Mouse (Mus musculus) skeletal muscle tissue, postnatal 0 days (tissue): ENCODE results near the gene Phkg1. TPM values are rescaled to one million over a fixed set of nuclear protein-coding genes. Genes with fewer than 3 reads are reported as not detected.

Experiments used
- polyA plus RNA-seq: library from polyadenylated mRNA; unstranded; fragments of >200 nt; fragmentation: Nextera tagmentation; extraction: Ambion mirVana; gene quantifications from 2 replicates; pipeline ENCODE4 v1.2.1, GENCODE M21; 2015

Phkg1 gene
- polyA plus RNA-seq, result 26.0 and 30.5 TPM in 2 replicates

DNA sequence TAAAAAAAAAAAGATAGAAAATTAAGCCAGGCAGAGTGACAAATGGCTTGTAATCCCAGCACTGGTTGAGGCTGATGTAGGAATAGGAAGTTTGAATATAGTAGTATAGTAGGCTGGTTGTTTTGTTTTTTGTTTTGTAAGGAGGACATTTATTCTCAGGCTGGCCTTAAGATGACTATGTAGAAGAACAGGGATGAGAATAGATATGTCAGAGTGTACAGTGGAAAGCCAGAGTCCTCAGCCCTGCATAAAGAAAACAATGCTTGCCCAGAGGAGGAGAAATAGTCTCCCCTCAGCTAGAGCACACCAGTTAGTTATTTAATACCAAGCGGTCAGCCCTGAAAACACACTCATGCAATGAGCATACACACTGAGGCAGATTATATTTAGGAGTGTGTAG, at the start of gene Phkg1:
Gene Phkg1 (minus strand): TSS at position 101 of the 400 bp plus-strand sequence.

GRCm38 (mm10) chr5:129941495-129942045, 43.2 kb upstream of the Phkg1 start, which contains the start of gene Vkorc1l1:
Gene Vkorc1l1, plus strand, starts transcription at chr5:129941970.

GRCm38 (mm10) chr5:129908242-129908965, 10.1 kb upstream of the Phkg1 start, which contains the start of gene Nupr1l:
Gene Nupr1l, plus strand, starts transcription at chr5:129908540.

DNA sequence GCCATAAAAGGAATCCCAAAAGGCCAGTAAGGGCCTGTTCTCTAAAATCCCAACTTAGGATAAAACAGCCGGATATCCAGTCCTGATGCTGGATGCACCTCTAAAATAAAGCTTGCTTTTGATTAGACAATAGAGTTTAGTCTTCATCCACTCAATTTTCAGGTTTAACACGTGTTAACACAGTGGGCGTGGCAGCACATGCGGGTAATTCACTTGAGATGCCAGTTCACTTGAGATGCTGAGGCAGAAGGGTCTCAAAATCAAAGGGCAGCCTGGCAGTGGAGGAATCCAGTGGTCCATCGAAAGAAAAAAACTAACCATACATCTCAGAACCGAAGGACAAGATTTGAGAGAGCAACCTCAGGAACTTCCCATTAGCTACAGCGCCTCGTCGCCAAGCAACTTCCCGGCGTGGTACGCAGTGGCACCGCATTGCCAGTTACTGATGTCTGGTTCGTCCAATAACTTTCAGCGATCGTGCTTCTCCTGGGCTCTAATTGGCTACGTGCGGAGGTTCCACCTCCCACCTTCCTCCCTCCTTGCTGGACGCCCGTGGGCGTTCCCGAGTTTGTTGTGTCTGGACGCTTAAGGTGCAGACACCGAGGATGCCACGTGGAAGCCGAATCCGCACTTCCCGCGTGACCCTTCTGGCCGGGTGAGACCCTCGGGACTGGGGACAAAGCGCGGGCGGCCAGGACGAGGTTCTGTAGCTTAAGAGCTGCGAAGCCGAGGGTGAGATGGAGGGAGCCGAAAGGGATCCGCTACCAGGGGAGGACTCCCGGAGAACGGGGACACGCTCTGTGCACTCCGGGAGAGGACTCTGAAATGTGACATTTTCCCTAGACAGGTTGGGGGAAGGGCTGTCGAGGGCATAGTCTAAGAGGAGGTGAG, 2.9 kb downstream of the Phkg1 start, which contains the start of gene Zbed5:
Gene Zbed5 (plus strand): TSS at position 526 of the 891 bp plus-strand sequence.

DNA sequence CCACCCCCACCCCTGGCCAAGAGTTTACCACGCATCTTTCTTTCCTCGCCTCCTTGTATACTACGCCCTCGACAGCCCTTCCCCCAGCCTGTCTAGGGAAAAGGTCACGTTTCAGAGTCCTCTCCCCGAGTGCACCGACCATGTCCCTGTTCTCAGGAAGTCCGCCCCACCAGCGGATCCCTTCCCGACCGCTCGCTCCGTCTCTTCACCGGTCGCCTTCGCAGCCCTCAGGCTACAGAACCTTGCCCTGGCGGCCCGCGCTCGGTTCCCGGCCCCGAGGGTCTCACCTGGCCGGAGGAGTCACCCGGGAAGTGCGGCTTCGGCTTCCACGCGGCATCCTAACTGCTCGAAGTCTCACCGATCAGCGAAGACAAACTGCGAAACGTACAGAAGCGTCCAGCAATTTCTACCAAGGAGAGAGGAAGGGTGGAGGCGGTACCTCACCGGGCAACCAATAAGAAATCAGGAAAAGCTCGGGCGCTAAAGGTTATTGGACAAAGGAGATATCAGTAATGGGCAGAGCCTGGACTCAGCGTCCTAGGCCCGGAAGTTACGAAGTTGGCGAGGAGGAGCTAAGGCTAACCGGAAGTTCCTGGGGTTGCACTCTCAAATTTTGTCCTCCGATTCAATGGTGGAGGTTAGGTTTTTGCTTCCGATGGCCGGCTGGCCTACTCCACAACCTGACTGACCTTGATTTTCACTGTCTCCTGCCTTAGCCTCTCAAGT, 11.3 kb downstream of the Phkg1 start, which contains the start of gene Chchd2:
Gene Chchd2 (minus strand): TSS at position 560 of the 726 bp plus-strand sequence.

DNA sequence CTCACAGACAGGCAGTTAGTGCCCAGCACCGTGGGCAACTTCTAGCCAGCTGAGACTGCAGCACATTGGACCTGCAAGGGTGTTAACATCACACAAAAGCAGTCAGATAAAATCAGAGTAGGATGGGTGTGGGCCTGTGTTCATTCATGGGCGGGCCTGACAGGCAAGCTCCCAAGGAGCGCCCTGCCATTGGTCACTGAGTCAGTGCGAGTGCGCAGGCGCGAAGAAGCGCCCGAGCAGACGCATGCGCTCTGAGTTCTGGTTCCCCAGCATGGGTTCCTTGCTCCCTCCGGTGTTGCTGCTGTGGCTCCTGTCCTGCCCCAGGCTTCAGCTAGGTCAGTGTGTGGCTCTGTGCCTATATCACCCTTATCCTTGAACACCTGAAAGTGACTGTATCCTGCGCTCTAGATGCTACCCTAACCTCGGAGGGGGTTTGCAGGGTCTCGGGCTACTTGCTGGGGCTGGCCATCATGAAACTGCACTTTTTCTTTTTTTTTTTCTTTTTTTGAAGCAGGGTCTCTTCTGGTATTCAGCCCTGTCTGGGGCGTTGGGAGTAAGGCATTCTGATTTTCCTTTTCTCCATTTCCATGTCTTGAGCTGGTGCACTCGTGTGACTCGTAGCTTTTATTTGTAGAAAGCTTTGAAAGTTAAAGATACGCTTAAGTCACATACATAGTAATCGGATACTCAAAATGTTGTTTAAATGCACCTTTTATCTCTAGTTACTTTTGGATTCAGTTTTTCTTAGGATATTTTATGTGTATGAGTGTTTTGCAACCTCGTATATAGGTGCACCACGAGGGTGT, 51.4 kb downstream of the Phkg1 start, which contains the start of gene Sumf2:
Gene Sumf2 (plus strand): TSS at position 235 of the 806 bp plus-strand sequence.

Other genes with a start within 250 kb of the Phkg1 start
- 1.3 and 1.7 TPM in 2 replicates for gene Zfp11, start 228.4 kb downstream of the Phkg1 start, polyA plus RNA-seq
- gene Sept14, start 190.0 kb downstream of the Phkg1 start, polyA plus RNA-seq, result not detected in 2 replicates
- 172 and 173 TPM in 2 replicates for gene Mrps17, start 183.1 kb downstream of the Phkg1 start, polyA plus RNA-seq
- 492 and 574 TPM in 2 replicates for gene Nipsnap2, start 173.5 kb downstream of the Phkg1 start, polyA plus RNA-seq
- gene Psph, start 111.1 kb downstream of the Phkg1 start, polyA plus RNA-seq, result 21.2 and 26.9 TPM in 2 replicates
- 17.3 and 22.9 TPM in 2 replicates for gene Sumf2, start 51.6 kb downstream of the Phkg1 start, polyA plus RNA-seq
- gene Chchd2, start 11.1 kb downstream of the Phkg1 start, polyA plus RNA-seq, result 963 and 976 TPM in 2 replicates
- gene Zbed5, start 2.8 kb downstream of the Phkg1 start, polyA plus RNA-seq, result 1.5 and 1.8 TPM in 2 replicates
- gene Nupr1l, start 10.0 kb upstream of the Phkg1 start, polyA plus RNA-seq, result 1.9 and 2.0 TPM in 2 replicates
- gene Vkorc1l1, start 43.4 kb upstream of the Phkg1 start, polyA plus RNA-seq, result 13.4 and 19.1 TPM in 2 replicates
- 26.2 and 32.8 TPM in 2 replicates for gene Gusb, start 104.5 kb upstream of the Phkg1 start, polyA plus RNA-seq
- 17.4 and 21.2 TPM in 2 replicates for gene Asl, start 130.7 kb upstream of the Phkg1 start, polyA plus RNA-seq
- 15.9 and 19.2 TPM in 2 replicates for gene Crcp, start 130.7 kb upstream of the Phkg1 start, polyA plus RNA-seq
- gene Tpst1, start 174.8 kb upstream of the Phkg1 start, polyA plus RNA-seq, result 51.3 and 59.1 TPM in 2 replicates
- gene Kctd7, start 246.3 kb upstream of the Phkg1 start, polyA plus RNA-seq, result 3.4 and 4.0 TPM in 2 replicates